Mouse (Mus musculus): ENCODE measurements around the gene Slc4a4.

GRCm38 (mm10) chr5:89027518-89028085 is 141.0 kb downstream of the Slc4a4 start:
- no peak for TF ChIP-seq CTCF (IDR thresholded peaks at IDR 0.05; ENCODE audit: control insufficient read depth, insufficient read depth, low read length)
- no peak for TF ChIP-seq POLR2A (IDR thresholded peaks at IDR 0.05; ENCODE audit: borderline replicate concordance, control insufficient read depth, low read depth, low read length)
